Mouse (Mus musculus) CH12.LX (cell line): ENCODE measurements around the gene Lca5.

Experiments
- CTCF ChIP-seq, 2 experiments: IDR thresholded peaks in 1 of 2; conservative IDR thresholded peaks in 1 of 2; 2 replicates each; pipeline ENCODE4 v1.5.1; 2011 to 2012; ENCODE audit warnings: low read depth in 2 of 2, low read length in 2 of 2, improper control_type of control experiment in 1 of 2, inconsistent platforms in 1 of 2, mild to moderate bottlenecking in 1 of 2, moderate library complexity in 1 of 2
- PAX5 ChIP-seq: IDR thresholded peaks from 2 replicates; pipeline ENCODE4 v1.6.1; 2012; ENCODE audit warnings: low read length, inconsistent platforms, mixed read lengths
- POLR2AphosphoS2 ChIP-seq: IDR thresholded peaks from 2 replicates; pipeline ENCODE4 v1.6.1; 2011; ENCODE audit warnings: low read depth, low read length, improper control_type of control experiment

DNA sequence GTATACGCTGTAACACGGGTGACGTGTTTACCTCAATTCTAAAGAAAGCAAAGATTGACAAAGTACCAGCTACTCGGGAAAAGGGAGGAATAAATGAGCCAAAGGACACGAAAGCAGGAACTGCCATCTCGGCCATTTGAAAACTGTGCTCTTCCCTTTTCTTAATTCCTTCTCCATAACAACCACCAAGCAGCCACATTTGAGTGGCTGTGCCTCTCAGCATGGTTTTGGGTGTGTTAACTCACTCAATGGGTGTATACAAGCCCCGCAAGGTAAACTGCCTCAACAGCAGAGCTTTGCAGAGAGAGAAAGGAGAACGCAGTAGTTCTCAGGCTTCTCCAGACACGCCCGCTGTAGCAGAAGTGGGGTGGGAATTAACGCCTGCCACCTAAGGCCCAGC is 48.9 kb downstream of the Lca5 start:
- no peak for TF ChIP-seq POLR2AphosphoS2
- no peak for TF ChIP-seq CTCF (conservative IDR thresholded peaks at IDR 0.05 in 1 of 2, IDR thresholded peaks at IDR 0.05 in 1 of 2; ENCODE audit: low read depth in 2 of 2, low read length in 2 of 2)
- TF ChIP-seq PAX5: no peak
